Mouse (Mus musculus): ENCODE measurements around the gene Hivep3. TPM values are rescaled to one million over a fixed set of nuclear protein-coding genes. Genes with fewer than 3 reads are reported as not detected.

Hivep3 gene
- polyA plus RNA-seq, 1 experiment from 2014 or later, result 6.2 TPM

GRCm38 (mm10) chr4:119838308-119838707 is 104.7 kb downstream of the Hivep3 start:
- no peak for ATAC-seq (replicated peaks; ENCODE audit: low FRiP score, low TSS enrichment, low read depth)
- no peaks in the 10 kb centered on the region for H3K36me3 ChIP-seq (ENCODE audit: control insufficient read depth, insufficient read depth, low read length)
- DNase-seq (ENCODE audit: low spot score), result no peak
- H3K9ac ChIP-seq (ENCODE audit: low read length), result no peak overlapping the region
- WGBS, result 81% methylated on average over 2 of the region's 2 CpGs
- H3K27me3 ChIP-seq (replicated peaks; ENCODE audit: control insufficient read depth, insufficient read depth, low read length), result no peaks in the 10 kb centered on the region
- no peak overlapping the region for H3K4me3 ChIP-seq (ENCODE audit: low read depth, low read length)
- no peaks in the 10 kb centered on the region for H3K4me1 ChIP-seq (replicated peaks; ENCODE audit: control insufficient read depth, insufficient read depth, low read length)
- H3K4me2 ChIP-seq (ENCODE audit: low read length), result no peak overlapping the region
- no peaks in the 10 kb centered on the region for H3K9me3 ChIP-seq (ENCODE audit: control insufficient read depth, low read length)
- H3K27ac ChIP-seq (ENCODE audit: low read depth), result no peak overlapping the region

GRCm38 (mm10) chr4:119843294-119843693 is 109.7 kb downstream of the Hivep3 start:
- H3K4me2 ChIP-seq (ENCODE audit: low read length), result no peak overlapping the region
- H3K9ac ChIP-seq (ENCODE audit: low read length), result no peak overlapping the region
- 46% methylated on average over 3 of the region's 3 CpGs for WGBS
- ATAC-seq (replicated peaks; ENCODE audit: low FRiP score, low TSS enrichment, low read depth) (no peak), DNase-seq (ENCODE audit: low spot score) (no peak)
- H3K9me3 ChIP-seq (ENCODE audit: control insufficient read depth, low read length), result no peaks in the 10 kb centered on the region
- H3K27me3 ChIP-seq (replicated peaks; ENCODE audit: control insufficient read depth, insufficient read depth, low read length), result no peaks in the 10 kb centered on the region
- H3K27ac ChIP-seq (ENCODE audit: low read depth), result no peak overlapping the region
- H3K36me3 ChIP-seq (ENCODE audit: control insufficient read depth, insufficient read depth, low read length), result no peaks in the 10 kb centered on the region
- no peak overlapping the region for H3K4me3 ChIP-seq (ENCODE audit: low read depth, low read length)
- H3K4me1 ChIP-seq (replicated peaks; ENCODE audit: control insufficient read depth, insufficient read depth, low read length), result no peaks in the 10 kb centered on the region

DNA sequence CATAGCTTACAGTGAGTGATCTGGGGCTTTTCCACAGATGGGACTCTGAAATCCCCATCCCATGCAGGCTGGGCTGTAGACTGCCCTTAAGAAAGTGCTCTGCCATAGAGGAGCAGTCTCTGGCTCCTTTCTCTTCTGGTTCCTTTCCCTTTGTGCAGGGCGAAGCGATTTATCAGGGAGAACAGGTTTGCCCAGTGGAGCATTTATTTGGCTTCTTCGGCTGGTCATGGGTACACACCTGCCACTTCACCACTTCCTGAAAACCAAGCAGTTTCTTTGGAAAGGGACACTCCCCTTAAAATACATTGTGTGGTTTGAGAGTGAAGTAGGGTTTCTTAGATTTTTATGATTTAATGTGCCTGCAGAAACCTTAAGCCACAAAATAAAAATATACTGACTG is 110.7 kb downstream of the Hivep3 start:
- Histone ChIP-seq H3K9ac (ENCODE audit: low read length) (no peak overlapping the region), H3K27me3 (replicated peaks; ENCODE audit: control insufficient read depth, insufficient read depth, low read length) (no peaks in the 10 kb centered on the region), H3K36me3 (ENCODE audit: control insufficient read depth, insufficient read depth, low read length) (no peaks in the 10 kb centered on the region), H3K4me1 (replicated peaks; ENCODE audit: control insufficient read depth, insufficient read depth, low read length) (no peaks in the 10 kb centered on the region), H3K4me2 (ENCODE audit: low read length) (no peak overlapping the region), H3K9me3 (ENCODE audit: control insufficient read depth, low read length) (no peaks in the 10 kb centered on the region), H3K4me3 (ENCODE audit: low read depth, low read length) (no peak overlapping the region), H3K27ac (ENCODE audit: low read depth) (no peak overlapping the region)
- ATAC-seq (replicated peaks; ENCODE audit: low FRiP score, low TSS enrichment, low read depth) (no peak), DNase-seq (ENCODE audit: low spot score) (no peak)
- WGBS, result 68% methylated on average over 3 of the region's 3 CpGs

GRCm38 (mm10) chr4:119845596-119846161 is 112.1 kb downstream of the Hivep3 start:
- H3K9ac ChIP-seq (ENCODE audit: low read length), result no peak overlapping the region
- DNase-seq (ENCODE audit: low spot score) (no peak), ATAC-seq (replicated peaks; ENCODE audit: low FRiP score, low TSS enrichment, low read depth) (no peak)
- no peaks in the 10 kb centered on the region for H3K36me3 ChIP-seq (ENCODE audit: control insufficient read depth, insufficient read depth, low read length)
- no peaks in the 10 kb centered on the region for H3K9me3 ChIP-seq (ENCODE audit: control insufficient read depth, low read length)
- H3K4me2 ChIP-seq (ENCODE audit: low read length), result no peak overlapping the region
- 67% methylated on average over 3 of the region's 3 CpGs for WGBS
- no peak overlapping the region for H3K4me3 ChIP-seq (ENCODE audit: low read depth, low read length)
- H3K27me3 ChIP-seq (replicated peaks; ENCODE audit: control insufficient read depth, insufficient read depth, low read length), result no peaks in the 10 kb centered on the region
- H3K27ac ChIP-seq (ENCODE audit: low read depth), result no peak overlapping the region
- H3K4me1 ChIP-seq (replicated peaks; ENCODE audit: control insufficient read depth, insufficient read depth, low read length), result no peaks in the 10 kb centered on the region

DNA sequence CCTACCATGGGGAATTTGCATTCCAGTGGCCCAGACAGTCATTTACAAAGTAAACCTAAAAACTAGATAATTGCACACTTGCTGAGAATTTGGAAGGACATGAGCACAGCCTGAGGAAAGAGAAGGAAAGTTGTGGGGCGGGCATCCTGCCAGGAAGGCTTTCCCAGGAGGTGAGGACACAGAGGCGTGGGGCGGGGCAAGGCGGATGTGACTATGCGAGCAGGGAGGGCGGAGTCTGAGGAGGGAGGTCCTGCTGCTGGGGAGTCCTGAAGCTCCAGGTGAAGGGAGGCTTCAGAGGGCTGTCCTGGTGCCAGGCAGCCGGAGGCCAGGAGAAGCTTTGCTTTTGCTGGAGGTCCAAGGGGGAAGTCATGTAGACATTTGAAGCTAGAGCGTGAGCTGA is 118.9 kb downstream of the Hivep3 start:
- no peak overlapping the region for H3K4me3 ChIP-seq (ENCODE audit: low read depth, low read length)
- H3K27ac ChIP-seq (ENCODE audit: low read depth), result no peak overlapping the region
- 54% methylated on average over 8 of the region's 8 CpGs for WGBS
- no peaks in the 10 kb centered on the region for H3K27me3 ChIP-seq (replicated peaks; ENCODE audit: control insufficient read depth, insufficient read depth, low read length)
- no peak overlapping the region for H3K4me2 ChIP-seq (ENCODE audit: low read length)
- no peak overlapping the region for H3K9ac ChIP-seq (ENCODE audit: low read length)
- no peaks in the 10 kb centered on the region for H3K36me3 ChIP-seq (ENCODE audit: control insufficient read depth, insufficient read depth, low read length)
- no peaks in the 10 kb centered on the region for H3K4me1 ChIP-seq (replicated peaks; ENCODE audit: control insufficient read depth, insufficient read depth, low read length)
- no peak for DNase-seq (ENCODE audit: low spot score)
- no peaks in the 10 kb centered on the region for H3K9me3 ChIP-seq (ENCODE audit: control insufficient read depth, low read length)
- no peak for ATAC-seq (replicated peaks; ENCODE audit: low FRiP score, low TSS enrichment, low read depth)

- H3K4me1 ChIP-seq (replicated peaks; ENCODE audit: control insufficient read depth, insufficient read depth, low read length), result no peaks in the 10 kb centered on the region
- ATAC-seq (replicated peaks; ENCODE audit: low FRiP score, low TSS enrichment, low read depth) (no peak), DNase-seq (ENCODE audit: low spot score) (no peak)
- no peaks in the 10 kb centered on the region for H3K36me3 ChIP-seq (ENCODE audit: control insufficient read depth, insufficient read depth, low read length)
- WGBS, result 72% methylated on average over 9 of the region's 9 CpGs
- no peak overlapping the region for H3K9ac ChIP-seq (ENCODE audit: low read length)
- H3K9me3 ChIP-seq (ENCODE audit: control insufficient read depth, low read length), result no peaks in the 10 kb centered on the region
- H3K4me2 ChIP-seq (ENCODE audit: low read length), result no peak overlapping the region
- H3K27ac ChIP-seq (ENCODE audit: low read depth), result no peak overlapping the region
- H3K4me3 ChIP-seq (ENCODE audit: low read depth, low read length), result no peak overlapping the region
- H3K27me3 ChIP-seq (replicated peaks; ENCODE audit: control insufficient read depth, insufficient read depth, low read length), result no peaks in the 10 kb centered on the region
Measured at GRCm38 (mm10) chr4:119854307-119855144, 120.9 kb downstream of the Hivep3 start.

GRCm38 (mm10) chr4:119859454-119859853 is 125.9 kb downstream of the Hivep3 start:
- no peak overlapping the region for H3K4me3 ChIP-seq (ENCODE audit: low read depth, low read length)
- no peaks in the 10 kb centered on the region for H3K36me3 ChIP-seq (ENCODE audit: control insufficient read depth, insufficient read depth, low read length)
- H3K4me2 ChIP-seq (ENCODE audit: low read length), result no peak overlapping the region
- DNase-seq (ENCODE audit: low spot score) (no peak), ATAC-seq (replicated peaks; ENCODE audit: low FRiP score, low TSS enrichment, low read depth) (no peak)
- H3K9me3 ChIP-seq (ENCODE audit: control insufficient read depth, low read length), result no peaks in the 10 kb centered on the region
- no peak overlapping the region for H3K9ac ChIP-seq (ENCODE audit: low read length)
- H3K4me1 ChIP-seq (replicated peaks; ENCODE audit: control insufficient read depth, insufficient read depth, low read length), result no peaks in the 10 kb centered on the region
- WGBS, result 58% methylated on average over 4 of the region's 4 CpGs
- H3K27ac ChIP-seq (ENCODE audit: low read depth), result no peak overlapping the region
- no peaks in the 10 kb centered on the region for H3K27me3 ChIP-seq (replicated peaks; ENCODE audit: control insufficient read depth, insufficient read depth, low read length)

DNA sequence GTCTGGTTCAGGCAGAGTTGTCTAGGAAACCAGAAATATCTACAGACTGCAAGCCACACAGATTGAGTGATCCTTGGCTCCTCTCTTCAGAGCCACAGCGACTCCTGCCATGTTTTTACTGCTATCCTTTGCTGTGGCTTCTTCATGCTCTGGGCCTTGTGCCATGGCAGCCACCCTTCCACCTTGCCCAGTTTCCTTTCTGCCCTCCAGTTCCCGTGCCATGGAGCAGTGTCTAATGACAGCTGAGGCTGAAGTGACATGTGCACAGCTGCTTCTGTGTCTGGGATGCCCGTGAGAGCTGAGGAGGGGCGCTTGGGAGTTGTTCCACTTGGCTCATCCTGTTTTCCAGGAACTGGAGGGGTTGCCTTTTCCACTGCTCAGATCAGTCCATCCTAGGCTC is 127.4 kb downstream of the Hivep3 start:
- Histone ChIP-seq H3K36me3 (ENCODE audit: control insufficient read depth, insufficient read depth, low read length) (no peaks in the 10 kb centered on the region), H3K9ac (ENCODE audit: low read length) (no peak overlapping the region), H3K27ac (ENCODE audit: low read depth) (no peak overlapping the region), H3K4me3 (ENCODE audit: low read depth, low read length) (no peak overlapping the region), H3K9me3 (ENCODE audit: control insufficient read depth, low read length) (no peaks in the 10 kb centered on the region), H3K4me2 (ENCODE audit: low read length) (no peak overlapping the region), H3K27me3 (replicated peaks; ENCODE audit: control insufficient read depth, insufficient read depth, low read length) (no peaks in the 10 kb centered on the region), H3K4me1 (replicated peaks; ENCODE audit: control insufficient read depth, insufficient read depth, low read length) (no peaks in the 10 kb centered on the region)
- ATAC-seq (replicated peaks; ENCODE audit: low FRiP score, low TSS enrichment, low read depth) (no peak), DNase-seq (ENCODE audit: low spot score) (no peak)
- 70% methylated on average over 4 of the region's 4 CpGs for WGBS
